Mouse (Mus musculus) CD4-positive naive resting alpha-beta T cell, adult 57 days (primary cell): ENCODE results near the gene Plcz1. TPM values are rescaled to one million over a fixed set of nuclear protein-coding genes. Genes with fewer than 3 reads are reported as not detected.

Source experiments
- total RNA-seq: library from RNA; stranded (reverse); gene quantifications from one replicate; pipeline ENCODE4 v1.2.4, GENCODE M21; 2023

Plcz1 gene
- total RNA-seq: not detected

DNA sequence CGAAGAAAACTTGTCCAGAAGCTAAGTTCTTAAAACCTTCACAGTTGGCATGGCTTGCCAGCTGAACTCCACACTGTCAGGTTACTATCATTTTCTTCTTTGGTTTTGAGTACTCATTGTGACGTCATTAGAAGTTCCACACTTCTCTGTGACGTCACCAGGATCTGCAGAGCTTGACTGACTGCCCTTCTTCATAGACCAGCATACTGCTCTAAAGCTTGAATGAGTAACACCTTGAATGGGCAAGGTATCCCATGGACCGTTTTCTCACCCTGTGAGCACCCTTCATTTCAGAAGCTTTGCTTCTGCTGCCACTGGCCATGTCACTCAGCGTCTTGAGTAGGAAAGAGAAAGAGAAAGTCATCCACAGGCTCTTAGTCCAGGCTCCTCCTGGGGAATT, at the start of gene Plcz1:
Plcz1 (minus strand) TSS at position 101 of the 400 bp plus-strand sequence.

DNA sequence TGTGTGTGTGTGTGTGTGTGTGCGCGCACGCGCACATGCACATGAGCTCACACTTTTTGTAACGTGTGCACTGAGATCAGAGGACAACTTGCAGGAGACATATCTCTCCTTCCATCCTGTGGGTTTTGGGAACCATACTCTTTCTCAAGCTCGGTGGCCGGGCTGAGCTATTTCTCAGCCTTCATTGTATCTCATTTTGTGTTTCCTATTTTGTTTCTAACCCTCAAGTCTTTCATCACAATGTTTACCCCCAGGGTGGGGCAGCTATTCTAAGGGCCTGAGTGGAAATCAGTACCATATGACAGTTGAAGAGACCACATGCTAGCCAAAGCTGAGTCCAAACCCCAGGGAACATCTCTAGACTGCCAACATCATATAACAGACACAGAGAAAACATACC, 305 bp downstream of the Plcz1 start, which contains the start of gene Capza3:
Capza3 (plus strand) TSS at position 301 of the 400 bp plus-strand sequence.

Other genes starting within 250 kb of the Plcz1 start
- gene Capza3, start 205 bp downstream of the Plcz1 start, total RNA-seq: not detected